Comparison of ENCODE assay signal across 11 mouse cellular contexts in genomic region chr8:87928857-87929256, GRCm38 (mm10). TPM values are rescaled to one million over a fixed set of nuclear protein-coding genes. Genes with fewer than 3 reads are reported as not detected.
DNase-seq lines count a peak whose midpoint lies in the region; ATAC-seq lines count a peak whose summit lies in the region.
"Had no signal": no experiment of that assay in that cellular context is flagged by ENCODE, and none has a peak within 500 bp of the region (broad histone marks: within the 10 kb centered on the region; RNA-seq: fewer than 3 reads in every experiment).

No protein-coding gene starts in this region.

- no peak for ATAC-seq in erythroblast, adult 5-6 weeks (replicated peaks; ENCODE audit: low FRiP score, poor library complexity, severe bottlenecking)
- ATAC-seq in erythroid progenitor cell, adult 5-6 weeks (replicated peaks; ENCODE audit: low FRiP score, poor library complexity, severe bottlenecking), result no peak
- ATAC-seq: midbrain, embryonic 16.5 days had no signal

- no peaks in the 10 kb centered on the region; the same call in 1 of the 2 replicates for H3K9me3 ChIP-seq in heart, embryonic 10.5 days
- H3K9me3 ChIP-seq: neural tube, embryonic 15.5 days had no signal

- H3K4me1 ChIP-seq in heart, embryonic 10.5 days, result peaks cover 43% of the 10 kb centered on the region

- H3K27me3 ChIP-seq in heart, embryonic 10.5 days (ENCODE audit: insufficient read depth, poor library complexity, severe bottlenecking), result no peaks in the 10 kb centered on the region
- H3K27me3 ChIP-seq: neural tube, embryonic 15.5 days had no signal

- no peak overlapping the region for H3K4me3 ChIP-seq in heart, embryonic 10.5 days
- H3K4me3 ChIP-seq: neural tube, embryonic 15.5 days had no signal

- peak; percentile 58 to 77 for DNase-seq in heart, adult 9 months (ENCODE audit: low spot score in 2 of 2)
- no peak for DNase-seq in heart, embryonic 10.5 days (ENCODE audit: low spot score)
- peak; percentile 20 for DNase-seq in retina, postnatal 1 day
- DNase-seq in retina, embryonic 14.5 days (ENCODE audit: low spot score), result no peak
- DNase-seq in kidney, postnatal 14 days, result peak; percentile 60
- DNase-seq in lung, postnatal 36 days, result peak; percentile 55
- DNase-seq: right cerebral cortex, postnatal 25 days had no signal

- no peaks in the 10 kb centered on the region for H3K36me3 ChIP-seq in heart, embryonic 10.5 days
- H3K36me3 ChIP-seq: neural tube, embryonic 15.5 days had no signal

- H3K27ac ChIP-seq in heart, embryonic 10.5 days, result no peak overlapping the region
- H3K27ac ChIP-seq: neural tube, embryonic 15.5 days had no signal

- WGBS in heart, embryonic 10.5 days, result 54% methylated on average over 2 of the region's 2 CpGs

RNA-seq across cellular contexts. Expression of gene Zfp423, which starts 30.5 kb away (rescaled TPM):
- polyA plus RNA-seq in heart, embryonic 10.5 days (2016; fragmentation: Nextera tagmentation; extraction: Ambion mirVana), result 5.0 and 10.4 TPM in 2 replicates
- not detected in 2 replicates for total RNA-seq in erythroblast, adult 5-6 weeks (2015; ENCODE audit: low replicate concordance)
- 3.2 TPM in 1 of 2 replicates, not detected in the other for total RNA-seq in erythroblast, adult 5-6 weeks (2017; ENCODE audit: low replicate concordance)
- 0.42 TPM in 1 of 2 replicates, not detected in the other for total RNA-seq in erythroid progenitor cell, adult 5-6 weeks (2015; ENCODE audit: low replicate concordance)
- total RNA-seq in erythroid progenitor cell, adult 5-6 weeks (2017; ENCODE audit: low replicate concordance), result not detected in 2 replicates

Comparison
In these comparisons a context has a peak if more than half of its experiments do, and no peak if none do; other contexts are left out.
1. DNase-seq: peak in heart, adult 9 months (2 of 2), retina, postnatal 1 day (single experiment), kidney, postnatal 14 days (single experiment) and lung, postnatal 36 days (single experiment); none in heart, embryonic 10.5 days (single experiment) and retina, embryonic 14.5 days (single experiment).